Mouse (Mus musculus) embryo, embryonic 11.5 days (tissue): ENCODE results near the gene Mucl3.

Experiments used
- DNase-seq: peaks from one replicate; pipeline ENCODE4 v3.0.0-alpha.2; 2012; ENCODE audit warnings: low read depth, low spot score

Gene Mucl3

GRCm38 (mm10) chr17:35643609-35644236 is at the start of gene Mucl3:
Mucl3 (minus strand) TSS chr17:35643695.
- no peak for DNase-seq

DNA sequence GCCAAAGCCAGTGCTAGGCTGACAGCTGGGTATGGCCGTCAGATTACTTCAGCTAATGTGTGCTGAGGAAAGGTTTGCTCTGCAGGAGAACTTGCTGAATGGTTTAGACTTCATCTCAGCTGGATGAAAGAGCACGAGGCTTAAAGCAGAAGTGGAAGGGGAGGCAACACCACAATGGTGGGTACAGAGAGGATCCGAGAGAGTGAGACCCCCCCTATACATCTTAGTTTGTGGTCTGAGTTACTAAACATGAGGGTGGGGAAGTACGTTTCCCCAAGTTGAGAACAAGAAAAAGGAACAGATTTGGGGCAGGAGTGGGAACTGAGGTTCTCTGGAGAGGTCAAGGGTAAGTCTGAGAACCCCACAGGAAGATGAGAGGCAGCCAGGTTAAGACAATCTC is 48.9 kb upstream of the Mucl3 start:
- no peak for DNase-seq

DNA sequence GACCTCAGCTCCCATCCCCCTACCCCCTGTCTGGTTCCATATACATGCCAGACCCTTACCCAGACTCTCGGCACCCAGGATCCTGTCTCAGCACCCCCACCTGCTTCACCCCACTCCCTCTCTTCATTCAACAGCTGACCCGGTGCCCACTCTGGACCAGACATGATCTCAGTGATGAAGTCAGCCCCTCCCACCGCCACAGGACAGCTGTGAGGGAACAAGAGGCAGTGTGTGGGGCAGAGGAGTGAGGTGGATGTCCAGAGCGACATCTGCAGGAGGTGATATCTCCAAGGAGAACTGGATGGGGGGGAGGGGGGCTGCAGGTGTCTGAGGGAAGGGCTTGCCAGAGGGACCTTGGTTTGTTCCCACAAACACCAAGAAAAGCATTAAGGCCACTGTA is 48.3 kb upstream of the Mucl3 start:
- DNase-seq = no peak

GRCm38 (mm10) chr17:35689936-35690645 is 46.6 kb upstream of the Mucl3 start:
- no peak for DNase-seq

- DNase-seq = no peak
Observed at GRCm38 (mm10) chr17:35688347-35689175, 45.1 kb upstream of the Mucl3 start.

DNA sequence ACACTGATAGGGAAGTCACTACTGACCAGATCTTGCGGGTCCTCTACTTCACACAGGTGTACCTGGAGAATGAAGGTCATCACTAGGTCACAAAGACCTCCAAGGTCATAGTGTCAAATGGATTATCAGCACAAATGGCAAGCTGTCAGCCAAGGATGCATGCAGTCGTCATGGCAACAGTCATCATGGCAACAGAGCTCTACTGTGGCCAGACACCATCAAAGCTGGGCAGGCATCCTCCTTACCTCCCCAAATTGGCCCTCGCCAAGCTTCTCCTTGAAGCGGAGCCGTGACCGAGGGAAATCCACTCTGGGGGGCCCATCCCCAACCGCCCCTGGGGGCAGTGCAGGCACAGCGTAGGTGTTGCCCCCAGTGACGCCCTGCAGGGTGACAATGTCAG is 41.6 kb upstream of the Mucl3 start:
- no peak for DNase-seq

DNA sequence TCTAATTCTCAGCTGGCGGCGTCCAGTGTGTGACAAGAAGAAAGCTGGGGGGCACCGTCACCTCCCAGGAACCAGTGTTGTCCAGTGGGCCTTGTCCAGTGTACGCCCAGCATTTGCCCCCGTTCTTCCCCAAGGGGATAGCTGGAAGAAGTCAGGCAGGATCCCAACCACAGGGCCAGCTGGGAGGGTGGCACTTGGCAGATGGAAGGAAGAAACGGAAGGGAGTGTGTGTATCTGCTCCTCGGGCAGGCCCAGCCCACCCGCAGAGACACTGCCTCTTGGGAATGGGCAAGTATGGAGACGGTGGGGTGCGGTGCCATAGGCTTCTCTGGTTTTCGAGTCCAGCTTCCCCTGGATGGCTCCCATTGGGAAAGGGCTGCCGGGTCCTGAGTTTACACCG is 38.5 kb upstream of the Mucl3 start:
- no peak for DNase-seq

GRCm38 (mm10) chr17:35680591-35680990 is 37.1 kb upstream of the Mucl3 start:
- DNase-seq = no peak

DNA sequence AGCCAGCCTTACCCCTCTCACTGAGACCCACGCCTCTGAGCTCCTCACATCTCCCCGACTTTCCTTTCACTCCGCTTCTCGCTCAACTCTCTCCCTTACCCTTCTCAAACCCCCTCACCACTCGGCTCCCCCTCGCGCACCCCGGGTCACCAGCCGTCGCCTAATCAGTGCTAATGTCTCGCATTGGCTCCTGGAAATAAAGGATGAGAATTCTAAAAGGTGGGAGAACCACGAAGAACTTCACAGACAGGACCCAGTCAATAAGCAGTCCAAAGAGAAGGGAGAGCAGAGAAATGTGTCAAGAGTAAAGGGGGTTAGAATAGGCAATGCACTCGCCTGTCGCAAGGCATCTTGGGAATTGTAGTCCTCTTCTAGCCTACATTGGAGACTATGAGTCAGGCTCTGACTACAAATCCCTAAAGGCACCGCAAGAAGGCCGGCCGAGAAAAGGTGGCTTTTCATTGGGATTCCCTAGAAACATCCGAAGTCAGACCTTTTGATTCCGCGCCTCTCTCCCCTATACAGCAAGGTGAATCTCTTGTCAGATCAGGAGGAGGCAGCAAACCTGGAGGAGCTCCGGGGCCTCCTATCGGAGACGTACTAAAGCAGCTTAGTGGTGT is 30.0 kb upstream of the Mucl3 start, which contains the start of gene Gtf2h4:
Gene Gtf2h4 (minus strand): TSS at position 324 of the 620 bp plus-strand sequence.
- DNase-seq = peak; percentile 88

GRCm38 (mm10) chr17:35672527-35672926 is 29.0 kb upstream of the Mucl3 start:
- DNase-seq = no peak

DNA sequence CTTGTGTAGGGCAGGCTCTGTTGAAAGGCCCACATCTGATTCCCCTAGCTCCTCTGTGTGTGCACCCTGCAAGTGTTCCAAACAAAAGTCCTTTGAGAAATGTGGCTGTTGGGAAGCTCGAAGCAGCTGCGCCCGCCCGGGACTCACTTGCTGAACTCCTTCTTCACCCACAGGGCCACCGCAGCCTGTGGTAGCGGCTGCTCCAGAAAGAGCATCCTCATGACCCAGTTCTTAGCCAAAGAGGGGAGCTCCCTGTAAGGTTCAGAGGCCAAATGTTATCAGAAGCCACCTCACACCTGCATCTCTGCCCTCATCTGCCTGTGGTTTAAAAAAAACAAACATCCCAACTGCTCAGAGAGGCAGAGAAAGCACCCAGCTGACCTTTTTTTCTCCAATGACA is 28.4 kb upstream of the Mucl3 start:
- no peak for DNase-seq

DNA sequence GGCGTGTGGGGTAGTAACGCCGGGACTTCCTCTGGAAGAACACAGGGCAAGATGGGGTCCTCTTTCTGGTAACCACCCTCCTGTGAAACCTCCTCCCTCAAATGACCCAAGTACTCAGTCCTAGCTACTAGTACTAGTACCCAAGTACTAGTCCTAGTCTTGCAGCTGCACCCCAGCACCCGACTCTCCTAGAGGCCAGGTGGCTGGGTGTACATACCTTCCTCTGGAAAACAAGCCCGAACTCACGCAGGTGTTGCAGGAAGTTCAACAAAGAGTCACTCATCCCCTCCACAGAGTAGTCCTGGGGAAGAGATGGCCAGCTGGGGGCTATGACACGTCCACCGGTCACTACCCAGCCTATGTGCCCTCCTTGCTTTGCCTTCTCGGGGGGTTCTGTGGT is 26.2 kb upstream of the Mucl3 start:
- DNase-seq = no peak

DNA sequence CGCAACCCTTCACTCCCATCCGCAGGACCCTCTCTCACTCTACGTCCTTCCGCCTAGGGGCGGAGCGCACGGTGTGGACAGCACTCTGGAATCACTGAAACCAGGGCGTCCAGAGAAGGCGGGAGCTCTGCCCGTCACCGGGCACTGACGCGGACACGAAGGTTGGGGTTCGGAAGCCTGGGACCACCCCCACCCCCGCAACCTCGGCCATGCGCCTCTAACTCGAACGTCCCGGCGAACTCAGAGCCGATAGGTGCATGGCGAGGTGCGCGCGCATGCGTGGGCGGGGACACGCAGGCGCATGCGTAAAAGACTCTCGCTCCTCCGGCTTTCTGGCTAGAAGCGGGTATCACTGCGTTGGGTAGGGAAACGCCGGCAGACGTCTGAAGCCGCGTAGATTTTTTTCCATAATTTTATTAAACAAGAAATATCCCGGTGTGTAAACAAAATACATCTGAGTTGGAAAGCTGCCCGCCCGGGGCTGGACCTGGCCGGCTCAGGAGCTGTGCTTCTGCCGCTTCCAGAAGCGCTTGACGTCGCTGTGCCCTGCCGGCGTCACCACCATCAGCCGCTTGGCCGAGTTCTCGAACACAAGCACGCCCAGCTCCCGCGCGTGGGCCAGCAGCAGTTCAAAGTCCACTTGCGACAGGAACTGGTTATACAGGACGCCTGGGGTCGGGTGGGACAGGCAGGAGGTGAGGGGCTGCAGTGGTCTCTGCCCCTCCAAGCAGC is 24.0 kb upstream of the Mucl3 start, which contains the start of gene Vars2:
Gene Vars2 (minus strand): TSS at position 259 of the 732 bp plus-strand sequence.
- DNase-seq = peak; percentile 93

GRCm38 (mm10) chr17:35666851-35667256 is 23.4 kb upstream of the Mucl3 start:
- peak; percentile 23 for DNase-seq

- DNase-seq = no peak
Observed at GRCm38 (mm10) chr17:35665957-35666515, 22.5 kb upstream of the Mucl3 start.

DNA sequence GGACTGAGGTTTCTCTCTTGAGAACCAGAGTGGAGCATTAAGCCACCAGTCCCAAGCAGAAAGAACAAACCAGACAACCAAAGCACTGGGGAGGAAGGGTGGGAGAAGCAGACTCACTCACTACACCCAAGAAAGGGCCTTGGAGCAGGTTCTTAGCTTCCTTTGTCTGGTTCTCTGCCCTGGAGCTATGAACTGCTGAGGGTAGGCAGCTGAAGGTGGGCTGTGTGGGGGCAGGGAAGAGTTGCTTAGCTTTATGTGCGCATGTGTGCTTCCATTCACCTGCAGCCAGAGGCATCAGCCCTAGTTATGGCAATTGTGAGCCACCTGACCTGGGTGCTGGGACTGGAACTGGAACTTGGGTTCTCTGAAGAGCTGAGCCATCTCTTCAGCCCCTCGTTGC is 9.6 kb upstream of the Mucl3 start:
- DNase-seq = no peak

GRCm38 (mm10) chr17:35649429-35649828 is 5.9 kb upstream of the Mucl3 start:
- DNase-seq = no peak

DNA sequence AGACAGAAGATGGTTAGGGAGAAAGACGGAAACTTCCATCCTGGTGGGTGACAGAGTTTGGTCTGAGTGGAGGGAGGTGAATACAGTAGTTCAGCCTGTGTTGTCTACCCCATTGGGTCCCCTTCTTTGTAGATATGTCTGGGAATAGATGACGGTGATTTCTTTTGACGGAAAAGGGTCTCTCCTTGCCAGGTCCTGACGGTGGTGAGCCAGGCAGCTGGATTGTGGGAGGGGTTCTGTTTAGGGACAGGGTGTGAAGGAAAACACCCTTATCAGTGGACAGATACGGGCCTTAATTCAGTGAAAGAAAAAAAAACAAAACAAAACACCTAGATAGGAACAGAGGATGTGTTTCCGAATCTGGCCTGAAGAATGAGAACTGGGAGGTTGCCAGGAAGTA is 4.1 kb downstream of the Mucl3 start:
- no peak for DNase-seq

- peak; percentile 31 for DNase-seq
Observed at GRCm38 (mm10) chr17:35638475-35639190, 4.9 kb downstream of the Mucl3 start.

DNA sequence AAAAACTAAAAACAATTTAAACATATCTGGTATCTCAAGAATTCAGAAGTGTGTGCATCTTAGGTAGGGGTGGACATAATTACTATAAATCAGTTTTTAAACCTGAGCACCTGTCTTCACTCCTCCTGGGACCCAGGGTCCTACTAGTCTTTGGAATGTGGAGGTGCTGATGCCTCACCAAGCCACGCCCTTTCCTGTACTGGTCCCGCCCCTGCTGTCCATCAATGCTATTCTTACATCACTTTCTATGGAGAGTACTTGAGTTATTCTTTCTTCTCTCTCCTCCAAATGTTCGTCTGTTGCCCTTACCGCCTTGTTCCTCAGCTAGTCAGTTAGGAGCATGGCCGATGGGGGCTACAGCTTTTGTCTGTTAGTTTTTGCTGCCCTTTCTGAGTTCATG is 7.1 kb downstream of the Mucl3 start:
- no peak for DNase-seq
